Mouse (Mus musculus) thymus, adult 2 months (tissue): Measurements from ENCODE around the gene Olfr348. TPM values are rescaled to one million over a fixed set of nuclear protein-coding genes. Genes with fewer than 3 reads are reported as not detected.

Source experiments
- DNase-seq: peaks from one replicate; pipeline ENCODE4 v3.0.0; 2021
- H3K27ac ChIP-seq: fragments of 200-500 bp; 2 replicates; pipeline ENCODE4 v1.5.1; 2012; ENCODE audit warnings: low read length, control low read depth; ENCODE audit not compliant: control insufficient read depth, insufficient read depth
- H3K27me3 ChIP-seq: fragments of 200-500 bp; 2 replicates; pipeline ENCODE4 v1.6.1; 2012; ENCODE audit warnings: mild to moderate bottlenecking, low read length, moderate library complexity, mixed read lengths; ENCODE audit not compliant: control insufficient read depth, insufficient read depth
- H3K36me3 ChIP-seq: fragments of 200-500 bp; 2 replicates; pipeline ENCODE4 v1.6.1; 2012; ENCODE audit warnings: mild to moderate bottlenecking, low read length, moderate library complexity; ENCODE audit not compliant: control insufficient read depth, insufficient read depth
- H3K4me1 ChIP-seq: fragments of 200-500 bp; replicated peaks from 2 replicates; pipeline ENCODE4 v1.6.1; 2012; ENCODE audit warnings: low read length; ENCODE audit not compliant: control insufficient read depth, insufficient read depth
- H3K4me3 ChIP-seq: fragments of 200-500 bp; 2 replicates; pipeline ENCODE4 v1.5.1; 2012; ENCODE audit warnings: mild to moderate bottlenecking, low read length, control low read depth, moderate library complexity; ENCODE audit not compliant: control insufficient read depth, insufficient read depth
- CTCF ChIP-seq: fragments of 200-500 bp; IDR thresholded peaks from 2 replicates; pipeline ENCODE4 v1.5.1; 2012; ENCODE audit warnings: mild to moderate bottlenecking, control low read depth, low read length, moderate library complexity, borderline replicate concordance; ENCODE audit not compliant: control insufficient read depth, poor library complexity, insufficient read depth; ENCODE audit errors: extremely low read depth
- POLR2A ChIP-seq: fragments of 200-500 bp; IDR thresholded peaks from 2 replicates; pipeline ENCODE4 v1.6.1; 2012; ENCODE audit warnings: mild to moderate bottlenecking, low read length, control low read depth, moderate library complexity; ENCODE audit not compliant: control insufficient read depth, poor library complexity, insufficient read depth; ENCODE audit errors: extremely low read depth
- WGBS: fragments of 180-500 bp; shearing (Covaris S2); methylation state at CpG from one replicate; pipeline ENCODE4 v1.1.7; 2018; 5-methylcytosine and 5-hydroxymethylcytosine counted together
- polyA plus RNA-seq: library from polyadenylated mRNA; depleted of rRNA; stranded (reverse); fragments of >200 nt; gene quantifications from 2 replicates; pipeline ENCODE4 v1.2.3, GENCODE M21; 2012; rRNA removed

The Olfr348 gene
- polyA plus RNA-seq, result not detected in 2 replicates

GRCm38 (mm10) chr2:36783976-36784375 lies at the start of gene Olfr348:
TSS of gene Olfr348 (plus strand) at chr2:36784276.
- no peak within 1 kb of the TSS for H3K27ac ChIP-seq
- no peak for DNase-seq
- no peaks in the 10 kb centered on the region for H3K36me3 ChIP-seq
- H3K4me1 ChIP-seq, result no peaks in the 10 kb centered on the region
- 74% methylated on average over 2 of the region's 2 CpGs for WGBS
- TF ChIP-seq CTCF (no peak), POLR2A (no peak)
- H3K4me3 ChIP-seq, result no peak within 1 kb of the TSS
- H3K27me3 ChIP-seq, result no peaks in the 10 kb centered on the region

GRCm38 (mm10) chr2:36736226-36736625 lies 47.9 kb upstream of the Olfr348 start:
- DNase-seq, result no peak
- H3K4me1 ChIP-seq, result no peaks in the 10 kb centered on the region
- TF ChIP-seq CTCF (no peak), POLR2A (no peak)
- H3K4me3 ChIP-seq, result no peak overlapping the region
- no peak overlapping the region for H3K27ac ChIP-seq
- 60% methylated on average over 3 of the region's 3 CpGs for WGBS
- no peaks in the 10 kb centered on the region for H3K27me3 ChIP-seq
- no peaks in the 10 kb centered on the region for H3K36me3 ChIP-seq

- H3K36me3 ChIP-seq, result no peaks in the 10 kb centered on the region
- no peak for DNase-seq
- H3K4me1 ChIP-seq, result no peaks in the 10 kb centered on the region
- no peak for TF ChIP-seq CTCF
- no peak for TF ChIP-seq POLR2A
- H3K27ac ChIP-seq, result no peak within 1 kb of the TSS
- H3K4me3 ChIP-seq, result no peak within 1 kb of the TSS
- no peaks in the 10 kb centered on the region for H3K27me3 ChIP-seq
- 89% methylated on average over 2 of the region's 2 CpGs for WGBS
Observed at GRCm38 (mm10) chr2:36790238-36790637, 6.2 kb downstream of the Olfr348 start, which contains the start of gene Olfr50. TSS of gene Olfr50 (plus strand) at chr2:36790538.

- no peak for DNase-seq
- Histone ChIP-seq H3K27ac (no peak within 1 kb of the TSS), H3K36me3 (no peaks in the 10 kb centered on the region), H3K27me3 (no peaks in the 10 kb centered on the region), H3K4me1 (no peaks in the 10 kb centered on the region), H3K4me3 (no peak within 1 kb of the TSS)
- TF ChIP-seq POLR2A (no peak), CTCF (no peak)
- 72% methylated on average over 1 of the region's 1 CpGs for WGBS
Observed at GRCm38 (mm10) chr2:36816932-36817331, 32.9 kb downstream of the Olfr348 start, which contains the start of gene Olfr3. TSS of gene Olfr3 (minus strand) at chr2:36817032.

Other genes with a start within 250 kb of the Olfr348 start
- not detected in 2 replicates for gene Olfr344, start 217.6 kb upstream of the Olfr348 start, polyA plus RNA-seq
- not detected in 2 replicates for gene Olfr345, start 144.2 kb upstream of the Olfr348 start, polyA plus RNA-seq
- not detected in 2 replicates for gene Olfr346, start 98.5 kb upstream of the Olfr348 start, polyA plus RNA-seq
- not detected in 2 replicates for gene Olfr347, start 52.4 kb upstream of the Olfr348 start, polyA plus RNA-seq
- gene Olfr50, start 6.3 kb downstream of the Olfr348 start, polyA plus RNA-seq, result not detected in 2 replicates
- gene Olfr3, start 32.8 kb downstream of the Olfr348 start, polyA plus RNA-seq, result not detected in 2 replicates
- not detected in 2 replicates for gene Olfr350, start 62.0 kb downstream of the Olfr348 start, polyA plus RNA-seq
- not detected in 2 replicates for gene Olfr351, start 78.4 kb downstream of the Olfr348 start, polyA plus RNA-seq
- not detected in 2 replicates for gene Olfr352, start 84.2 kb downstream of the Olfr348 start, polyA plus RNA-seq
- gene Olfr353, start 108.7 kb downstream of the Olfr348 start, polyA plus RNA-seq, result not detected in 2 replicates
- gene Olfr354, start 121.4 kb downstream of the Olfr348 start, polyA plus RNA-seq, result not detected in 2 replicates
- not detected in 2 replicates for gene Olfr355, start 144.6 kb downstream of the Olfr348 start, polyA plus RNA-seq
- gene Olfr356, start 152.8 kb downstream of the Olfr348 start, polyA plus RNA-seq, result not detected in 2 replicates
- gene Olfr357, start 209.6 kb downstream of the Olfr348 start, polyA plus RNA-seq, result not detected in 2 replicates
- not detected in 2 replicates for gene Olfr358, start 225.1 kb downstream of the Olfr348 start, polyA plus RNA-seq